Mouse (Mus musculus) lung, postnatal 25 days (tissue): Measurements from ENCODE around the gene Tceal1.
"Not testable (repeated sequence)": the region's sequence is repeated elsewhere in the genome, so short reads cannot be mapped to it uniquely, and the experiment has no call there.

ENCODE experiments used
- DNase-seq: peaks from one replicate; pipeline ENCODE4 v3.0.0; 2022; ENCODE audit warnings: low spot score

The Tceal1 gene

DNA sequence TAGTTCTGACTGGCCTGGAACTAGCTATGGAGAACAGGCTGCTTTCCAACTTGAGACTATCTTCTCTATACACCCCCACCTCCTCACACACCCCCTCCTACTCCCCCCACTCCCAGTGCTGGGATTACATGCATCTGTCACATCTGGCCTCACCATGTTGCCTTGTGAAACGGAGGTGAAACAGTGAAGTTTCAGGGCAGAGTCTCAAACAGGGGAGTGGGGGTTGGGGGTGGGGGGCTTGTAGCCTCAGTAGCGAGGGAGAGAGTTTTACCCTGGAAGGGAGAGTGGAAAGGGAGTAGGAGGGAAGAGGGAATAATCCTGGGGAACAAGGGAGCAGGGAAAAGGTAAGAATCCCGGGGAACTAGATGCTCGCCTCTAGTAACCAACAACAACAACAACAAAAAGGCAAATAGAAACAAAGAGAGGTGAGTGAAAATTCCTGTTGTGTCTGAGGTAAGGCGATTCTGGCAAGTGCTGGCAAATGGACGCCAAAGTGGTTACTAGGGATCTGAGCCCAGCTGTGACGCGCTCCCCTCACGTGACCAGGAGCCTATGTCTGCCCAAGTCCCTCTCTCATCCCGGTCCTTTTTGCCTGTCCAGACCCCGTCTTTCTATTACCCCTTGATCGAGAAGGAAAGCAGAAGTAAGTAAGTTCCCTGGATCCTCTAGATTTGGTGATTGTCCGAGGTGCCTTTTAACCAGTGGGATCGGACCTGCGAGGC is at the start of gene Tceal1:
Gene Tceal1 (plus strand): TSS at position 537 of the 722 bp plus-strand sequence.
- DNase-seq = peak; percentile 54

DNA sequence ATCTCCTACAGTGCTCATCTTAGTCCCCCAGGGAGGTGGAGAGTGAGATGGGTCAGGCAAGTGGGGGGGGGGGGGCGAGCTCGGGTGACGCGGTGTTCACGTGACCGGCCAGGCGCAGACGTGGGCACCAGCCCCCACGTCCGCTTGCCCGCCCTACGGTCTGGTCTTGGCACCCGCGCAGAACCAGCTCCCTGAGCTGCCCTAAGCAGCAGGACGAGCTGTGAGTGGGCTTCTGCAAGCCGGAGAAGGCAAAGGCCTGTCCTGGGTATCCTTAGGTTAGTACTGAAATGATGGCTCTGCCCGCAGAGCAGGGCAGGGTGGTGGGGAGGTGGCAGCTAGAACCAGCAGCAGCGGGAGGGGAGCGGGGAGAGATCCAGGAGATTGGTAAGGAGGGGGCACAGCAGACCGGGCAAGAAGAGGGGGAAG is 41.5 kb upstream of the Tceal1 start:
- no peak for DNase-seq

DNA sequence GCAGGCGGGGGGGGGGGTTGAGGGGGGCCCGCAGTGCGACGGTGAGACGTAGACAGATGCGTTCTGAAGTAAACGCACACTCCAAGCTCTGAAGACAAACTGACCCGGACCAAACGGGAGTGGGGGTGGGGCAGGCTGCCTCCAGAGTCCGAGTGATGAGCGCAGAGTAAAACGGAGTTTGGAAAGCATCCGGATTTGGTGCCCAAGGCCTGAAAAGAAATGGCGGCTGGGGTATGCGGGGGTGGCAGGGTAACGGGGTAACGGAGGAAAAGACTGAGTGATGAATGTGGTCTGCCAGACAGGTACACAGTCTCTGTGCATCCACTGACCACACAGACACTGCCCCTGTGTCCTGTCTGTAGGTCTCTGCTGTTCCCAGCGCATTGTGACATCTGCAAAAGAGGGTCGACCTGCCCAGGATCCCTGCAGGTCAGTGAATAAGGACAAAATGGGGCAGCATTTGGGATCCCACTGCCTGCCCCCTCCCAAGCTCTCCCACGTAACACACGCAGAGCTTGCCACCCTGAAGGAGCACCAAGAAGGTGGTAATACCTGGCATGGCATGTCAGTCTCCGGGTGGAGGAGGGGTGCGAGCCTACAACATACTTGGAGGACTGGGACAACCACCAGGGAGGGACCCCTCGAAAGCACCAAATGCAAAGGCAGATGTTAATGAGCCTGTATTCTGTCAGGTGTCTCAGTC is 40.9 kb upstream of the Tceal1 start:
- not testable (repeated sequence) for DNase-seq

DNA sequence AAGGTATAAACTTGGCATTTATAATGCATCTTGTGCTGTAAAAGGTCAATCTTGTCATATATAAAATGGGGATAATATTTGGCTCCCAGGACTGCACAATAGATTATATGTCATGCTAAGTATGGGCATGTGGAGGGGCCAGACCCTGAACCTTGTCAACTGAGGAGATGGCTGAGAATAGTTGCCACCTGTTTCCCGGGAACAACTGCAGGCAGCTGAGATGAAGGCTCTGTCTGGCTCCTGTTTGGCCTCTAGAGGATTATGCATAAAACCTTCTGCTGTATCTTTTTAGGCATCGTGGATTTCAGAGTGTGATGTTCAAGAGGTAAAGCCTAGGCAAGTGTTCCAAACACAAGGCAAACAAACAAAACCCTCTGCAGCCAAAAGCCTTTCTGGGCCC is 39.0 kb upstream of the Tceal1 start:
- DNase-seq = no peak

DNA sequence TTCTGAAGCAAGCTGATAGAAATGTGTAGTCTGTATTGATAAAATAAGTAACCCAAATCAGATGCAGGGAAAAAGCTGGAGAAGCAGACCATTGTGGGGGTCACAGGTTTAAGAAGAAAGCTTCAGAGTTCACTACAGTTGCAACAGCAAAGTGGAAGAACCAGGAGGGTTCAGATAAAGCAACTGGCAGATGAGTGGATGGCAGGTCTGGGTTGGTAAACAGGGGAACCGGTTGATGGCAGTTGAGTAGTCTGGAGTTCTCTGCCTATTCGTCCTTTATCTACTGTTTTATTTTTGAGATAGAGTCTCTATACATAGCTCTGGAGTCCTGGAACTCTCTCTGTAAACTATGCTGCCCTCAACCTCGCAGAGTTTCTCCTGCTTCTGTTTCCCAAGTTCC is 26.8 kb upstream of the Tceal1 start:
- DNase-seq = no peak

DNA sequence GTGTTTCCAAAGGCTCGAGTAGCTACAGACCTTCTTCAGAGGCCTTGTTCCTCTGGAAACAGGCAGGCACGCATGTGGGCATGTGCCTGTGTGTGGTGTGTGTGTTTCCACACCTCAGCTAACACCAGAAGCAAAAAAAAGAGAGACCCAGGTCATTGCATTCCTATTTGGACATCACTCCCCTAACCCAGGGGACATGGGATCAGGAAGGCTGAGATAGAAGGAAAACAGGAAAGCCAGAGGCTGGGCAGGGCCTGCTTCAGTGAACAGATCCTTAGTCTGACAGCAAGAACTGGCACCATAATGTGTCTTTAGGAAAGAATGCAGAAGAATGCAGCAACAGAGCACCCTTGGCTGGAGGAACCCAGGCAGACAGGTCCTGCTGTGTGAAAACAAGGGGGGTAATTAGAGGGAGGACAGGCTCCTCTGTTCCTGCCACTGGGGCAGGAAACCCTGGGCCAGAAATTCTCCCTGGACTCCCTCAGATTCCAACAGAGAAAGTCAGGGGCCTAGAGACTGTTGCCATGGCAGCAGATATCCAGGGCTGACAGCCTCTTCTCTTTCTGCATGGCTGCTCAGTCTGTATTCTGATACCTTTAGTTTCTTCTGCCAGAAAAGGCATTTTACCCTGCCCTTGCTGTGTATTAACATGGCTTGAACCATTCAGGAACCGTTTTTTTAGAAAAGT is 16.0 kb upstream of the Tceal1 start:
- not testable (repeated sequence) for DNase-seq

DNA sequence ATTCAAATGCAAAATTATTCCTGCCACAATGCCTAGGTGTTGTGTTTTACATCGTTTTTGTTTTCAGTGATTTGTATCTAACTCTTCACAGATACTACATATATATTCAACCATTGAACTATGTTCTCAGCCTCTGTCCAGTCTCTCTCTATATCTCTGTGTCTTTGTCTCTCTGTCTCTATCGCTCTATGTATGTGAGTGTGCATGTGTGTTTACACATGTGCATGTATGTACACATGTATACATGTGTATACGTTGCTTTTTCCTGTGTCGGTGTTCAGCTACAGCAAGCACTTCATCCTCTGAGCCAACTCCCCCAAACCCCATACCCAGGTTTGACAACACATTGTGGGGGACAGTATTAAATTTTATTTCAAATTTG is 15.5 kb upstream of the Tceal1 start:
- no peak for DNase-seq

DNA sequence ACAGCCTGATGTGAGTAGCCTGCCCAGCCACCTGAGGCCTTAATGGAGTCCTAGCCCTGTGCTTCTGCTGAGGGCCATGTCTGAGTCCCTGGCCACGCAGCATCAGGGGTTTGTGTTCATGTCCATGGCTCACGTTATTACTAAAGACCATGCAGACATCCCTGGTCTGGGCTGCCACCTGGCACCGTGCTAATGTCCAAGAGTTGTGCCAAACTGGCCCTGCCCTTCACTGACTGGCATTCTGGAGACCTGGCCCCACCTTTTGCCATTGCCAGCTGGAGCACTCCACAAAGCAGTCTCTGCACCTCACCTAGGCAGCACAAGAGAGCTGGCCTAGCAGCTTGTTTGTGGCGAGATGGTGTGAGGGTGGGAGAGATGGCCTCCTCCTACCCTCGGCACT is 14.6 kb upstream of the Tceal1 start:
- no peak for DNase-seq

DNA sequence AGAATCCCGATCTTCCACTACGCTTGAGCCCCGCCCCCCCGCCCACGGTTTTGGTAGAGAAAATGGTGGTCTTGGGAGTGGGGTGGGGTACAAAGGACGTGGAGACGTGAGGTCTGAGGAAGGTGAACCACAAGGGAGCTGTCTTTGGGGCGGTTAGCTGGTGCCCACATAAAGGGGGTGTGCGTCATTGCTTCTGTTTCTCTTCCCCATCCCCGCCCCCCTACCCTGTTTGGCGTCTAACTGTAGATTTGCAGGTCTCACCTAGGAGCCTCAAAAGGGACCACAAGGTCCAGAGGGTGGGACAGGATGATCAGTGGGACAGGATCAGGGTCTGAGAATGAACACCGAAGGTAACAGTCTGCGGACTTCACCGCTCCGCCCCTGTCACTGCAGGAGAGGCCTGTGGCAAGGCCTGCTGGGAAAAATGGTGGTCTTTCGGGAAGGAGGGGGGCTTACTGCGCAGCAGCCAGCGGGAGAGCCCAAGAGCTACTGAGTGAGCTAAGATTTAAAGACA is 443 bp downstream of the Tceal1 start:
- DNase-seq = peak; percentile 1

DNA sequence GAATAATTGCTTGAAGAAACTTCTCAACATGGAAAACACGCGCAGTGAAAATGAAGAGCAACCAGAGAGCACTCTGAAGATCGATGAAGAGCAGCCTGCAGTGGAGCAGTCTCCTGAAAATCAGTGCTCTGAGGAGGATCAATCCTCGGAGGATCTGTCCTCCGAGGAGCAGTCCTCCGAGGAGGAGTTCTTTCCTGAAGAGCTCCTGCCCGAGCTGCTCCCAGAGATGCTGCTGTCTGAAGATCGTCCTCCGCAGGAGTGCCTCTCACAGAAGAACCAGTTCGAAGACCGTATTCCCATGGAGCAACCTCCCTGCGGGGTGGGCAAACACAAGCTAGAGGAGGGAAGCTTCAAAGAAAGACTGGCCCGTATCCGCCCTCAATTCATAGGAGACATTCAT is 1.0 kb downstream of the Tceal1 start:
- no peak for DNase-seq

DNA sequence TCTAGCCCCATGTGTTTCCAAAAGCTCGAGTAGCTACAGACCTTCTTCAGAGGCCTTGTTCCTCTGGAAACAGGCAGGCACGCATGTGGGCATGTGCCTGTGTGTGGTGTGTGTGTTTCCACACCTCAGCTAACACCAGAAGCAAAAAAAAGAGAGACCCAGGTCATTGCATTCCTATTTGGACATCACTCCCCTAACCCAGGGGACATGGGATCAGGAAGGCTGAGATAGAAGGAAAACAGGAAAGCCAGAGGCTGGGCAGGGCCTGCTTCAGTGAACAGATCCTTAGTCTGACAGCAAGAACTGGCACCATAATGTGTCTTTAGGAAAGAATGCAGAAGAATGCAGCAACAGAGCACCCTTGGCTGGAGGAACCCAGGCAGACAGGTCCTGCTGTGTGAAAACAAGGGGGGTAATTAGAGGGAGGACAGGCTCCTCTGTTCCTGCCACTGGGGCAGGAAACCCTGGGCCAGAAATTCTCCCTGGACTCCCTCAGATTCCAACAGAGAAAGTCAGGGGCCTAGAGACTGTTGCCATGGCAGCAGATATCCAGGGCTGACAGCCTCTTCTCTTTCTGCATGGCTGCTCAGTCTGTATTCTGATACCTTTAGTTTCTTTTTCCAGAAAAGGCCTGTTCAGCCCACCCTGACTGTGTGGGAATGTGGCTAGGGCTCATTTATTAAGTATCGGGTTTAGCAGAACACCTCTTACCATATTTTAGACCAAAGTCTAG is 7.1 kb downstream of the Tceal1 start:
- not testable (repeated sequence) for DNase-seq

DNA sequence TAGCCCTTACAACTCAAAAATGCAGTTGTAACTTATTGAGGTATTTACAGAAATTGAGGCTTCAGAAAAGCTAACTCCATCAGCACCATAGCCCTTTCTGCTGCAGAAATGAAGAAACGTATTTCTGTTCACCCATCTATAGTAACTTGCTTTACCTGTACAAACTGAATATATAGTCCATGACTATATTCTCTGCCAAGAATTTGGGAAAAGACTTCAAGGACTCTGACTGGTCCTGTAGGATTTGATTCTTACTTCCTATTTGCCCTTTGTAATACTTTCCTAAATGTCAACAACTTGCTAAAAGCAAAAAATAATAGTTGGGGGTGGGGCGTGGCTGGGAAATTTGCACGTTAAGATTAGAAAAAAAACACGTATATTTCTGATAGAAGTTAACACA is 24.2 kb downstream of the Tceal1 start:
- no peak for DNase-seq

DNA sequence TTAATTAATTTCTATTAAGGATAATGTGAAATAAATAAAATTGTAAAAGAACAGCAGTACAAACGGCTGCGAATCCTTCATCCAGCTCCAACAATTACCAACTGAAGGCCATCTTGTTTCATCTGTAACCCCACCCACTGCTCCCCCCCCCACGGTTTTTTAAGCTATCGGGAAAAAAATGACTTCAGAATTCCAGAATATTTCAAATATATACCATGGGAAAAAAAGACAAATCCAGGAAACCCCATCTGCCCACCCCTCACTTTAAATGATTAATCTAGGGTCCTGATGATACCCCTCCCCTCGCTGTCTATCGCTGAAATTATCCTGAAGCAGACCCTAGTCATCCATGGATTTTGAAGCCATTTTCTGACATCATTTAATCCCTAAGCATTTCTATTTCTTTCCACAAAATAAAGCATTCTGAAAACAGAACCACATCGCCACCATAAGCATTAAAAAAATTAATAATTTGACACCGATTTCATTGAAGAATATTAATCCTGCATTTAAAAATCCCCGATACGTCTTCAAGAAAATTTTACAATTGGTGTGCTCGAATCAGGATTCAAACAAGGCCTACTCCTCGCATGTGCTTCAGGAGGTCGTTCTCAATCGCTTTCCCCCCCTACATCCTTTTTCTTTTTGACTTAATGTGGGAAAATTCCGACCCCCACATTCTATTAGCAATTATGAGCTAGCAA is 32.5 kb downstream of the Tceal1 start:
- no peak for DNase-seq

DNA sequence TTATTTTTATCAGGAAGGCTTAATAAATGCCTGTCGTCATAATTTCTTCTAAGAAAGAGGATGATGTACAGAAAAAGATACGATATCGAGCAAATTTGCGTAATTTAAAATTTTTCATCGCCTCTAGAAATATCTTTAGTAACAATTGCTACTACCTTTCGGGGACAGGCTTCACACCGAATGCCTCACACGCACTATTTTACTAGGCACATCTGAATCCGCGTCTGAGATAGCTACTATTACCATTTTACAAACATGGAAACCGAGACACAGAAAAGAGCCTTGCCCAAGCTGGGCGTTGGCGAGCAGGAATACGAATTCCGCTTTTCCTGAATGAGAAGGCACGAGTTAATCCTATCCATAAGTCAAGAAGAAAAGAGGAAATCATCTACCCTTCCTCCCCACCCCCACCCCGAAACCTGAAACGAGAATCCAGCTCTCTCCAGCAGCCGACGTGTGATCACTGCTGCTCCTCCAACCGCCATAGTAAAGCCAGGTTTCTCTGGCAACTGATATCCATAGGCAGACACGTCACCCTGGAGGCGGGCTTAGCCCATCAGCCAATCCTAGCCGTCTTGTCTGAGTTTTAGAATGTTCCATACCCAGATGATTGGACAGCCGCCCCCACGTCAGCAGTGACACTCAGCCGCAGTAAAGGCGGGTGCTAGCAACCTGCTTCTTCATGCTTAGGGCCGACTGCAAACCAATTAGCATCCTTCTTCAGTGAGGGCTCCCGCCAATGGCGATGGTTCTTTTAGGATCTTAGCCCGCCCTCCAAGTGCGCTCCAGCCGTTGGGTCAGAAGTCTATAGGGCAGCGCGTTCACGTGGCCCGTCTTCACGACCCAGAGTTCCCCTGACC is 33.2 kb downstream of the Tceal1 start:
- peak; percentile 97 for DNase-seq

DNA sequence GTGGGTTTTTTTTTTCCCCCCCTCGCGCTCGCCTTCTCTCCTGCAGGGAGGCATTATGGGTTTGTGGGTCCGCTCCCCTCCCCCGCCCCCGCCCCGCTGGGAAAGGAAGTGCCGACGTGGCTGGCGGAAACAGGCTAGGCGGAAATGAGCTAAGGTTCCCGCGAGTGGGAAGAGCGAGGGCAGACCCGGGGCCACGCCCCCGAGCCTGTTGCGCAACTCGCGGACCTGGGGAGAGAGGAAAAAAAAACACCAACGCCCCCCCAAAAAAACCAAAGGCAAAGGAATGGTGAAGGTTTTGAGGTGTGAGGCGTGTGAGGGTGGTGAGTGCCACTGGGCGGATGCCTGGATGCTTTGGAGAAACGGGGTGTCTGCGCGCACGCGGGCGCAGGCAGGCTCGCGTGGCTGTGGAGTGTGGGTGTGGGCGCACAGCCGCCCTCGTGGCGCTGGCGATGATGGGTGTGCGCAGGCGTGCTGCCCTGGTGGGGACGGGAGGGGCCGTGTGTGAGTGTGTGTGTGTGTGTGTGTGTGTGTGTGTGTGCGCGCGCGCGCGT is 33.9 kb downstream of the Tceal1 start:
- peak; percentile 77 for DNase-seq

DNA sequence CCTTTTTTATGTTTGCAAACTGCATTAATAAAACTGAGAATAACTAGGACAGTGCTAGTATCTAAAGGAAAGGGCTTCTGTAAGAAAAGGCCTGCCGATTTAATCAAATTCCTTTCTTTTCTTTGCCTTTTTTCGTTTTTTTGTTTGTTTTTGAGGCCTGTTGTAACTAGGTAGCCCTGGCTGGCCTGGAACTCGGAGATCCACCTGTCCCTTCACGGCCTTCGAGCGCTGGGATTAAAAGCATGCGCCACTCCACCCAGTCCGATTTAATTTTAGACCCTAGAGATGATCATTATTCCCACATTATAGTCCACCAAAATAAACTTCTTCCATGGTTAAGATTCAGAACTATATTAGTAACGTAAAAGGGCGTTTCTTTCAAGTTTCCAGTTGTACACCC is 34.5 kb downstream of the Tceal1 start:
- DNase-seq = no peak

DNA sequence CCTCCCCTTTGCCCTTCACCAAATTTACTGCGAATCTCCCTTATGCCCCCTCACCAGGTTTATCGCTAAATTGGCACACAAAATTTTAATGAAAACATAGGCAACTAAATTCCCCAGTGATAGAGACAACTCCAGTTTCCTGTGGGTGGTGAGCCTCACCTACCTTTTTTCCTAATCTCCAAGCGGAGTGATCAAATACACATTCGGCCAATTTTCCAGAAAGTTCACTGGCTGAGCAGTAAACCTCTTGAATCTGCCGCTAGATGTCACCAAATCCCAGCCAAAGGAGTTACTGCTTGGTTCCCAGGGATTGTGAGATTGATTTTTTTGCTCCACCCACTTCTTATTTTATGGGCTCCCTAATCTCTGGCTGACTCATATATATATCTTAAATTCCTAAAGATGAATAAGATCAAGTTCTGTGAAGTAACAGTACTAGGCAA is 34.9 kb downstream of the Tceal1 start:
- DNase-seq = peak; percentile 79

DNA sequence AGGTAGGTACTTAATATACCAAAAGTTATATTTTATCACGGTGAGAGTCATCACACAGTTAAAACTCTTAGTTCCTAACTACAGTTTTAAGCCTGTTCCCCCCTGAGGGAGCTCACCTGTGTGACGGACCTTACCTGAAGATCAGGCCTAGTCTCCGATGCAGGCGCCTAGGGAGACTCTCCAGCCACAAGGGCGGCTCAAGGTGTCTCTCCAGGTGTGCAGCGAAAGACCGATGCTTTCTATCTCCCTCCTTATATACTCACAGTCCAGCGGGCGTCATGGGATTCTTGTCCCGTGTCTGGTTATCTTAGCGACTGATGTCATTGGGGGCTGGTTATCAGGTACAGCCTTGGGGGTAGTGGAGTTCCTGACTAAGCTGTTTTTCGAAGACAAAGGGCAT is 35.7 kb downstream of the Tceal1 start, which contains the start of gene Morf4l2:
Gene Morf4l2 (minus strand): TSS at position 232 of the 400 bp plus-strand sequence.
- no peak for DNase-seq

DNA sequence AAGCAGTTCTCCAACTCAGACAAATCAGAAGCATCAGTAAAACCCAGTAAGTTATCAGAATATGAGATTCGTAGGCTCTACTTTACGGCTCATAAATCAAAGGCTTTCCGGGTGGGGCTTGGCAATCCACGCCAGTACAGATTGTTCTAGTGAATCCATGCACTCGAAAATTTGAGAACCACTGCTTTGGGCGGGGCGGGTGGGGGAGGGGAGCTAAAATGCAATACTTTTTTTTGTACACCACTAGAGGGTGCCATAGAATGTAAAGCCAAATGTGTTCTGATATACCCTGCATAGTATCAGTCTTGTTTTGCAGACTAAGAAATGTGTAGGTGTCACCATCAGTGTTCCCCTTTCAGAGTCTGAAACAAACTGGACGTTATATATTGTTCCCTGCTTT is 36.9 kb downstream of the Tceal1 start:
- DNase-seq = peak; percentile 19

DNA sequence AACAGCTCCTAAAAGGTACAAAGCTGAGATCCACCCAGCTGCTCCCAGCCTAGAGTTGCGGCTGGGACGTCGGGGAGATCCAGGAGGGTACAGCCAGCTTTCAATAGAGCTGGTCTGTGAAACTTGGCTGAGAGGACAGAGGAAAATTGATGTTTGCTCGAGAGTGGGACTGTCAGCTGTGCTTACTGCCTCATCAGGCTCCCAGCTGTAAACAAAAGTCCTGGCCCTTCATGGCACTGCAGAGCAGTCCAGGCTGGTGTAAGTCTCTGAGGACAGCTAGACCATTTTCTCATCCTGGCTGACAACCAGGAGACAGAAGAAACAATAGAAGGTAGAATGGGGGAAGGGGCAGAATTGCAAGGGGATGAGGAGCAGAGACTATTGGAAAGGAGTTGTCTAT is 41.5 kb downstream of the Tceal1 start:
- DNase-seq = no peak
